ENCODE assay signal across 22 mouse cellular contexts in the genomic region with DNA sequence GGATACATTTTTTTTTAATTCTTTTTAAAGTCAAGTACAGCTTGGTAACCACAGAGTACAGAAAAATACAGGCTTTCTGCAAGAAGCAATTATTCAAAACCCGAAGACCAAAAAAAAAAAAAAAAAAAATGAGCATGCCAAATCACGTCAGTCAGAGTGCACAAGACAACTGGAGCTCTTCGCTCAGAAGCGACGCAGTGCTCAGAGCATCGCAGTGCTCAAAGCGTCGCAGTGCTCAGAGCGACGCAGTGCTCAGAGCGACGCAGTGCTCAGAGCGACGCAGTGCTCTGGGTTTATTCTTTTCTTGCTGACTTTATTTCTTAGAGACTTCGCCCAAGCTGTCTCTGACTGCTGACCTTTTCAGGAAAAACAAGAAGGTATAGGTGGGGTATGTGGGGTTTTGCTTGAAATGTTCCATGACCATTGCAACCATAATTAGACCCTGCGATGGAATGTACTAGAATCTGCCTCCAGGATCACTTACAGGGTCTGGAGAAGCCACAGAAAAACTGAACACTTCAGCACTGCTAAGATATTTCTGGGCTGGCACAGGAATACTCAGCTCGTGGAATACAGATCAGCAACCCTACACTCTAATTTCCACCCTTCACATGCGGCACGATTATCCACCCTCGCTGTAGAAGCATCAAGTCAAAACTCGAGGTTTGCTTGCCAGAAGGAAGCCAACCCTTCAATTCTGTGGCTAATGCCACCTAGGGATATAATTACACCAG.
DNase-seq lines count a peak whose midpoint lies in the region; ATAC-seq and TF ChIP-seq lines count a peak whose summit lies in the region.
"Had no signal": no experiment of that assay in that cellular context is flagged by ENCODE, and none has a peak within 500 bp of the region (broad histone marks: within the 10 kb centered on the region; RNA-seq: fewer than 3 reads in every experiment).

No protein-coding gene starts in this region.

- peaks cover 47% of the 10 kb centered on the region for H3K9me3 ChIP-seq in G1E (replicated peaks)
- H3K9me3 ChIP-seq in limb, embryonic 15.5 days = no peaks in the 10 kb centered on the region
- no peaks in the 10 kb centered on the region for H3K9me3 ChIP-seq in hindbrain, embryonic 16.5 days (ENCODE audit: control insufficient read depth, low read length)
- H3K9me3 ChIP-seq: heart, embryonic 13.5 days; hindbrain, embryonic 15.5 days; kidney, embryonic 15.5 days; midbrain, embryonic 15.5 days had no signal

- H3K27ac ChIP-seq in limb, embryonic 15.5 days = peak overlapping the region; percentile 75
- H3K27ac ChIP-seq in hindbrain, embryonic 16.5 days (ENCODE audit: low read depth, low read length) = no peak overlapping the region
- H3K27ac ChIP-seq: heart, embryonic 13.5 days; hindbrain, embryonic 15.5 days; kidney, embryonic 15.5 days; midbrain, embryonic 15.5 days had no signal

- no peak overlapping the region for H3K9ac ChIP-seq in limb, embryonic 15.5 days
- no peak overlapping the region for H3K9ac ChIP-seq in hindbrain, embryonic 16.5 days (ENCODE audit: low read depth, low read length)
- H3K9ac ChIP-seq: heart, embryonic 13.5 days; hindbrain, embryonic 15.5 days; kidney, embryonic 15.5 days; midbrain, embryonic 15.5 days had no signal

- TF ChIP-seq CTCF in G1E (IDR thresholded peaks at IDR 0.05; ENCODE audit: low read depth, low read length) = no peak

- 0 out of 2 replicates have a peak, but pooled peaks have one; percentile 16 for ATAC-seq in G1E (ENCODE audit: extremely low read depth, insufficient number of reproducible peaks, low FRiP score, poor library complexity, severe bottlenecking)
- ATAC-seq in limb, embryonic 15.5 days (ENCODE audit: insufficient number of reproducible peaks, low FRiP score, low TSS enrichment, low read depth) = peak; percentile 58; the same call in 1 of the 2 replicates
- no peak for ATAC-seq in hindbrain, embryonic 16.5 days
- ATAC-seq: intestine, embryonic 16.5 days; midbrain, embryonic 15.5 days had no signal

- H3K4me3 ChIP-seq in G1E (ENCODE audit: low read depth, low read length) = no peak overlapping the region
- no peak overlapping the region for H3K4me3 ChIP-seq in limb, embryonic 15.5 days
- H3K4me3 ChIP-seq in hindbrain, embryonic 16.5 days (ENCODE audit: low read length) = no peak overlapping the region
- H3K4me3 ChIP-seq: heart, embryonic 13.5 days; hindbrain, embryonic 15.5 days; kidney, embryonic 15.5 days; midbrain, embryonic 15.5 days; myocyte had no signal

- WGBS in limb, embryonic 15.5 days = 62% methylated on average over 21 of the region's 21 CpGs
- WGBS in hindbrain, embryonic 16.5 days = 89% methylated on average over 21 of the region's 21 CpGs

- no peak overlapping the region for H3K4me2 ChIP-seq in limb, embryonic 15.5 days
- H3K4me2 ChIP-seq in hindbrain, embryonic 16.5 days (ENCODE audit: low read length) = no peak overlapping the region
- H3K4me2 ChIP-seq: heart, embryonic 13.5 days; hindbrain, embryonic 15.5 days; kidney, embryonic 15.5 days; liver, embryonic 11.5 days; midbrain, embryonic 15.5 days had no signal

- H3K4me1 ChIP-seq in G1E (ENCODE audit: insufficient read depth, low read depth, low read length) = no peaks in the 10 kb centered on the region
- H3K4me1 ChIP-seq in limb, embryonic 15.5 days = no peaks in the 10 kb centered on the region; the same call in 1 of the 2 replicates
- no peaks in the 10 kb centered on the region for H3K4me1 ChIP-seq in hindbrain, embryonic 16.5 days (ENCODE audit: control insufficient read depth, insufficient read depth, low read depth, low read length)
- H3K4me1 ChIP-seq: hindbrain, embryonic 15.5 days; kidney, embryonic 15.5 days; midbrain, embryonic 15.5 days had no signal

- peak; percentile 10 to 19 for DNase-seq in frontal cortex, postnatal 36 days (ENCODE audit: low spot score in 2 of 2)
- no peak for DNase-seq in frontal cortex, postnatal 25 days (ENCODE audit: low spot score in 2 of 2)
- no peak for DNase-seq in G1E (ENCODE audit: low spot score)
- DNase-seq in brain, adult 2 months (ENCODE audit: low read depth, low spot score) = peak; percentile 74
- no peak for DNase-seq in gastrocnemius, postnatal 25 days
- DNase-seq: adrenal gland, adult 2 months; cerebellum, adult 9-11 months; heart, postnatal 36 days; kidney, postnatal 4 days; layer of hippocampus, postnatal 36 days; lung, adult 18-20 months; lung, postnatal 14 days; thymus, postnatal 25 days had no signal

- H3K27me3 ChIP-seq in G1E (ENCODE audit: insufficient read depth, low read length) = no peaks in the 10 kb centered on the region
- no peaks in the 10 kb centered on the region for H3K27me3 ChIP-seq in limb, embryonic 15.5 days
- H3K27me3 ChIP-seq in hindbrain, embryonic 16.5 days (replicated peaks; ENCODE audit: control insufficient read depth, insufficient read depth, low read length) = no peaks in the 10 kb centered on the region
- H3K27me3 ChIP-seq: hindbrain, embryonic 15.5 days; kidney, embryonic 15.5 days; midbrain, embryonic 15.5 days had no signal

- H3K36me3 ChIP-seq in G1E (replicated peaks) = no peaks in the 10 kb centered on the region
- no peaks in the 10 kb centered on the region for H3K36me3 ChIP-seq in limb, embryonic 15.5 days
- H3K36me3 ChIP-seq in hindbrain, embryonic 16.5 days (ENCODE audit: control insufficient read depth, insufficient read depth, low read length) = no peaks in the 10 kb centered on the region
- H3K36me3 ChIP-seq: heart, embryonic 13.5 days; hindbrain, embryonic 15.5 days; kidney, embryonic 15.5 days; midbrain, embryonic 15.5 days had no signal

Comparison
In these comparisons a context has a peak if more than half of its experiments do, and no peak if none do; other contexts are left out.
1. DNase-seq: peak in frontal cortex, postnatal 36 days (2 of 2) and brain, adult 2 months (single experiment); none in frontal cortex, postnatal 25 days (0 of 2), G1E (single experiment) and gastrocnemius, postnatal 25 days (single experiment).